Mouse (Mus musculus) induced T-regulatory cell, adult 2 months (primary cell): ENCODE measurements around the gene Cd207.
"Not testable (repeated sequence)": the region's sequence is repeated elsewhere in the genome, so short reads cannot be mapped to it uniquely, and the experiment has no call there.

Experiments
- DNase-seq: peaks from one replicate; pipeline ENCODE4 v3.0.0-alpha.2; 2012; ENCODE audit warnings: low read depth

Cd207 gene

DNA sequence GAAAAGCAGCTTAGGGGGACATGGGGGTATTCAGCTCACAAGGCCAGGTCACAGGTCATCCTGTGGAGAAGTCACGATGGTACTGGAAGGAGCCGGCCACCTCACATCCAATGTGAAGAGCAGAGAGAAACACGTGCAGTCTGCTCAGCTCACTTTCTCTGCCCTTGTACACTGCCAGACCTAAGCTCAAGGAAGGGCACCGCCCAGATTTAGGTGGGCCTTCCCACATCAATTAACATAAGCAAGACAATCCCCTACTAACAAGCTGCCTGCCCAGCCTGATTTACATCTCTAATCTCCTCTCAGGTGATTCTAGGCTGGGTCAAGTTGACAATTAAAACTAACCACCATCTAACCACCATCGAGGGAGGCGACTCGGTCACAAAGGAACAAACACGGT is 20.3 kb upstream of the Cd207 start:
- DNase-seq: peak; percentile 10

- peak; percentile 10 for DNase-seq
These were observed 19.0 kb upstream of the Cd207 start for GRCm38 (mm10) chr6:83696684-83697083.

- DNase-seq: peak; percentile 13
These were observed 18.1 kb upstream of the Cd207 start for GRCm38 (mm10) chr6:83695731-83696130.

- DNase-seq: peak; percentile 88
These were observed 16.2 kb upstream of the Cd207 start for GRCm38 (mm10) chr6:83693835-83694234.

DNA sequence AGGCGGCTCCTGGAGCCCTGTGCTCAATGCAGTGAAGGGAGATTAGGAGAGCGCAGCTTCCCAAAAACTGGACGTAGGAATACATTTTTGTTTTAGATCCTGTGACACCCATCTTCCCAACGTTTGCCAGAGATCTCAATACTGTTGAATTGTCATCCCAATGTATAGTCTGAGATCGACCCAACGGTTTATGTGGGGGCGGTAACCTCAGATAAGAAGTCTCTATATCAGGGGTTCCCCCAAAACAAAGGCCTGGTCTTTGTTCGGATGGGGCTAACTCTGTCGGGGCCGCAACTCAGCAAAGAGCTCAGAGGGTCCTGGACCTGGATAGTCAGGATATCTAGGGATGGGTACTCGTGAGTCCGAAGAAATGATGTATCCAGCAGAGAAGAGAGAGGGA is 15.3 kb upstream of the Cd207 start:
- DNase-seq: peak; percentile 9

GRCm38 (mm10) chr6:83690936-83691335 is 13.3 kb upstream of the Cd207 start:
- DNase-seq: no peak

- peak; percentile 80 for DNase-seq
These were observed 12.6 kb upstream of the Cd207 start for GRCm38 (mm10) chr6:83690277-83690676.

- DNase-seq: peak; percentile 15
These were observed 11.7 kb upstream of the Cd207 start for GRCm38 (mm10) chr6:83689374-83689773.

DNA sequence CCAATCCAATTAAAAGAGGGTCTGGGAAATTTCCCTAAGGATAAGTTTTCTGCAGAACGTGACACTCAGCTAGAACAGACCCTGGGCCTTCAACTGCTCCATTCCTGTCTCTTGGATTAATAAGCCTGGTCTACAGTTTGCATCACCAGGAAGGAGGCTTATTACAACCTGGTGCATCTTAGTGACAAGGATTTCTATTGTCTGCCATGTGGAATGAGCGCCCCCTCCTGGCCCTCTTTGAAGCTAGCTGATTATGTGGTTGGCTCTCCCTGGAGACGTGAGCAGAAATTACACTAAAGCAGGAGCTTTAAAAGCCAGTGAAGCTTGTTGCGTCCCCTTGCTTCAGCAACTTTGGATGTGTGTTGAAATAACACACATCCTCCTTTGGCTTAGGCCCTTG is 4.3 kb downstream of the Cd207 start:
- peak; percentile 78 for DNase-seq

DNA sequence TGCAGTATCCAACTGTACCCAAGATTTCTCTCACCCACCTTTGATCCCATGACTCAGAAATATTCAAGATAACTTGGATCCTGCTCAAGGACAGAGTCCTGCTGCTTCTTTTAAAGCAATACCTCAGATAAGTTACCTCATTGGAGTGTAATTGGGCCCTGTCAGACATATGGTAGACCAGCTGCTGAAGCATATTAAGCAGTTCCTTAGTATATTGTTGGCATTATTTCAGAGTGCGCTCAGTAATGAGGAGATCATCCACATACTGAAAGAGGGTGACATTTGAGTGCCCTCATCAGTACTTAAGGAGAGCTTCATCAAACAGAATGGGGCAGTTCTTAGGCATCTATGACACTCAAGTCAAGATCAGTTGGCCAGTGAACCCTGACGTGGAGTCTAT is 12.6 kb downstream of the Cd207 start:
- DNase-seq: no peak

DNA sequence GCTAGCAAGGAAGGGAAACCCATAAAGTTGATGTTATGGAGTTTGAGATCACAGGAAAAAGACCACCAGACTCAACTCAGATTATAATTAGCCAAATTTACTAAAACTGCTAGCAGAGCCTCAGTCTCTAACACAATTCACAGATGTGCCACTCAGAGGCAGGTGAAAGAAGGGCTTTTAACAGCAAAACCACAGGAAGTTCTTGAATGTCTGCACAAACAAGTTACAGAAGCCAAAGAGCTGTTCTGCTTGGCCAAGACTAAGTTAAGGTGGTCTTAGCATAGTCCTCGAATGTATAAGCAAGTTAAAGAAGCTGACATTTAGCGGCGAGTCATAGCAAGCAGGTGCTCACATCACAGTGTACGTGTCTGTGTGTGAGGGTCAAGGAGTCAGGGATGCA is 16.8 kb downstream of the Cd207 start:
- no peak for DNase-seq

GRCm38 (mm10) chr6:83656087-83656486 is 21.6 kb downstream of the Cd207 start, which contains the start of gene Clec4f:
TSS of gene Clec4f (minus strand) at chr6:83656187.
- no peak for DNase-seq

DNA sequence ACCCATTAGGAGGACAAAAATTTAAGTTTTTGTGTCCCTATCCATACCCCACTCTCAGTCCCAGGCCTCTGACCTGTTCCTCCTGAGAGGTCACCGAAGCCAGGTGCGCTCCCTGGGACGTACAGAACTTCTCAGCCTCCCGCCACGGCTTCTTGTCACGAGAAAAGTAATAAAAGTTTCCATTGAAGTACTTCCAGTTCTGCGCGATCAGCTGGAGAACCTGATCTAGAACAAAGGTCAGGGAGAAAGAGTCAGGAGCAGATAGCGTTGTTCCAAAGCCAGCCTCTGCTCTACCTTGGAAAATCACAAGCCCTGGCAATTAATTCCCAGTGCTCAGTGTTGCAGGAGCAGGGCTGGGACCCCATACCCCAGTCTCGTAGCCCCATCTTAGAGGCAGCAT is 30.9 kb downstream of the Cd207 start:
- no peak for DNase-seq

GRCm38 (mm10) chr6:83635329-83635728 is 42.3 kb downstream of the Cd207 start:
- DNase-seq: no peak

DNA sequence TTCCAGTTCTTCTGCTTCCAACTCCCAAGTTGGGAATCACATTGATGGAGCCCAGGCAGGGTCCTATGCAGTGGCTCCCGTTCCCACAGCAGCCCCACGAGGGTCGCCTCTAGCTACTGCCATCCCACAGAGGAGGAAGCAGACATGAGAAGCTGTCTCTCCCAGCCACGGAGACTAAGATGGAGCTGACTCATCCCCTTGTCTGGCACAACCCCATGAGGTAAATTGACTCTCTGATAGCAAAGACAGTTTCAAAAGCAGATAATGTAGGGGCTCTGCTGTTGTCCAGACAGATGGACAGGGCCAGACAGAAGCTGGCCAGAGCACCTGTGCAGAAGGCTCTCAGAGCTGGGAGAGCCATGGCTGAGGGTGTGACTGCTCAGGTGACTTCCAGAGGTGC is 43.0 kb downstream of the Cd207 start:
- not testable (repeated sequence) for DNase-seq

GRCm38 (mm10) chr6:83634106-83634505 is 43.6 kb downstream of the Cd207 start:
- DNase-seq: not testable (repeated sequence)

DNA sequence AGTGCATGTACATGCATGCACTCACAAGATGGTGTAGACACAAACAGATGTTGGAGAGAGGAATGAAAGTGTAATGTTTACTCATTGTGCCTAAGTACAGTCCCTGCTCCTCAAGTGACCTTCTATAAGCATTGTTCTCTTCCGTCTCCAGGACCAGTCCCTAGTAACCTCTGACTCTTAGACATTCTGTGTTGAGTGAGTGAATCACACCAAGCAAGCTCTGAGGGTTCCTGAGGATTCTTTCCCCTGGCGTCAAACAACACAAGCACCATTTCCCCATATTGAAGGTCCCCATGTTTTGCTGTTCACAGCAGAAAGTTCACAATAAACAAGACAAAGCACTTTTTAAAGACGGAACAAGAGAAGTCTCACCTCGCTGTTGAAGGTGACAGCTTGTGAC is 45.8 kb downstream of the Cd207 start:
- DNase-seq: no peak

DNA sequence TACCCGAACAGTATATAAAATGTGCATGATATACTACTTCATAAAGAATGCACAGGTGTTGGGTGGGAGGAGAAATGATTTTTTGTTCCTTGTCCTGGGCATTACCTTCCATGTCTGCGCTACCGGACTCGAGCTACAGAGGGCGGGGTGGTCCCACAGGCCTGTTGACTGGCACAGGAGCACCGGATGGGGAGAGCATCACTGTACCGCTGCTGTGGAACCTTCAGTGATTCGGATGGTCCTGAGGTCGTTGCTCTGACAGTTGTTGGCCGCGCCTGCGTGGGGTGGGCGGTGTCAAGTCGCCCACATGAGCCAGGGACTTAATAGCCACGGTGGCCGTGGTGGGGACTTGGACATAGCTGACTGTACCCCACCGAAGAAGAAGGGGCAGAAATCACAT is 50.9 kb downstream of the Cd207 start:
- DNase-seq: no peak
